Mouse (Mus musculus) neural tube, embryonic 10.5 days (tissue): ENCODE measurements around the gene Vsig10l.

Experiments
- DNase-seq: peaks from one replicate; pipeline ENCODE4 v3.0.0-alpha.2; 2017; ENCODE audit warnings: low spot score; ENCODE audit errors: extremely low spot score

Gene Vsig10l

GRCm38 (mm10) chr7:43453599-43454355 lies 9.2 kb upstream of the Vsig10l start:
- DNase-seq, result no peak

- no peak for DNase-seq
Observed at GRCm38 (mm10) chr7:43454371-43454770, 8.6 kb upstream of the Vsig10l start.

- DNase-seq, result no peak
Observed at GRCm38 (mm10) chr7:43463976-43464375, 1.0 kb downstream of the Vsig10l start.

GRCm38 (mm10) chr7:43464864-43465343 lies 2.0 kb downstream of the Vsig10l start:
- DNase-seq, result no peak

GRCm38 (mm10) chr7:43465344-43466098 lies 2.6 kb downstream of the Vsig10l start:
- peak; percentile 78 for DNase-seq

- peak; percentile 78 for DNase-seq
Observed at GRCm38 (mm10) chr7:43466099-43466694, 3.2 kb downstream of the Vsig10l start.

GRCm38 (mm10) chr7:43470373-43470772 lies 7.4 kb downstream of the Vsig10l start:
- DNase-seq, result peak; percentile 63

GRCm38 (mm10) chr7:43475706-43476105 lies 12.8 kb downstream of the Vsig10l start:
- no peak for DNase-seq

- no peak for DNase-seq
Observed at GRCm38 (mm10) chr7:43476376-43476775, 13.4 kb downstream of the Vsig10l start.

GRCm38 (mm10) chr7:43481191-43481590 lies 18.2 kb downstream of the Vsig10l start:
- DNase-seq, result no peak

GRCm38 (mm10) chr7:43482090-43482716 lies 19.3 kb downstream of the Vsig10l start:
- DNase-seq, result peak; percentile 21

GRCm38 (mm10) chr7:43483236-43483635 lies 20.3 kb downstream of the Vsig10l start:
- DNase-seq, result peak; percentile 32

- DNase-seq, result no peak
Observed at GRCm38 (mm10) chr7:43488646-43489045, 25.7 kb downstream of the Vsig10l start.

GRCm38 (mm10) chr7:43489631-43490125 lies 26.7 kb downstream of the Vsig10l start, which contains the start of gene Iglon5:
TSS of gene Iglon5 (minus strand) at chr7:43490075.
- DNase-seq, result peak; percentile 32

- DNase-seq, result peak; percentile 83
Observed at GRCm38 (mm10) chr7:43490182-43490584, 27.2 kb downstream of the Vsig10l start.

- DNase-seq, result no peak
Observed at GRCm38 (mm10) chr7:43490861-43491260, 27.9 kb downstream of the Vsig10l start.

GRCm38 (mm10) chr7:43495343-43496021 lies 32.5 kb downstream of the Vsig10l start:
- no peak for DNase-seq

GRCm38 (mm10) chr7:43511707-43512478 lies 48.9 kb downstream of the Vsig10l start:
- no peak for DNase-seq

- DNase-seq, result no peak
Observed at GRCm38 (mm10) chr7:43512519-43512918, 49.6 kb downstream of the Vsig10l start.

GRCm38 (mm10) chr7:43515076-43515475 lies 52.1 kb downstream of the Vsig10l start:
- DNase-seq, result no peak
